9 mouse cellular contexts compared by ENCODE assay signal in the genomic region with DNA sequence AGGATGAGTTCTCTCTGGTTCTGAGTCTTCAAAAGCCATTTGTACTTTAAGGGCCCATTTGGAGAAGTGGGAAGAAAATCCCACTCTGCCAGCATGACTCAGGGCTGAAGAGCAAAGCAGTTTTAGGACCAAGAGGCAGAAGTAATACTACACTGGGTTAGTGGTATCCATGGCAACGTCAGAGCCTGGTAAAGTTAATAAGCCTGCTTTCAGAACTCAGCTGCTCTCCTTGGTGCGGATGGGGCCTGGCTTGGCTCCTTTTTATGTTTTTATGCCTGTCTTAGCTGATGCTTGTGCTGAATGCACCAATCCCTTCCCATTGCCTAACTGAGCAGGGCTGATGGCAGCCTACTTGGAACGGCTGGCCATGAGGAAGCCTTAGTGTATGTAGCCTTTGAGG.
DNase-seq lines count a peak whose midpoint lies in the region; ATAC-seq lines count a peak whose summit lies in the region.
"Had no signal": no experiment of that assay in that cellular context is flagged by ENCODE, and none has a peak within 500 bp of the region (broad histone marks: within the 10 kb centered on the region; RNA-seq: fewer than 3 reads in every experiment).

No protein-coding gene starts in this region.

- H3K4me1 ChIP-seq in embryonic facial prominence, embryonic 10.5 days: peaks cover 9% of the 10 kb centered on the region
- peaks cover 7% of the 10 kb centered on the region; the same call in 1 of the 2 replicates for H3K4me1 ChIP-seq in hindbrain, embryonic 16.5 days (ENCODE audit: control insufficient read depth, insufficient read depth, low read depth, low read length)
- peaks cover 6% of the 10 kb centered on the region for H3K4me1 ChIP-seq in limb, embryonic 15.5 days
- H3K4me1 ChIP-seq in liver, embryonic 12.5 days: no peaks in the 10 kb centered on the region

- no peaks in the 10 kb centered on the region for H3K9me3 ChIP-seq in embryonic facial prominence, embryonic 10.5 days
- no peaks in the 10 kb centered on the region for H3K9me3 ChIP-seq in hindbrain, embryonic 16.5 days (ENCODE audit: control insufficient read depth, low read length)
- no peaks in the 10 kb centered on the region for H3K9me3 ChIP-seq in limb, embryonic 15.5 days
- no peaks in the 10 kb centered on the region for H3K9me3 ChIP-seq in liver, embryonic 12.5 days (replicated peaks)
- H3K9me3 ChIP-seq: G1E had no signal

- DNase-seq in NIH3T3 (ENCODE audit: low read depth): peak; percentile 38
- peak; percentile 33 for DNase-seq in embryonic facial prominence, embryonic 10.5 days (ENCODE audit: low spot score)
- no peak for DNase-seq in ovary, postnatal 36 days (ENCODE audit: low spot score)
- DNase-seq in cerebellum, postnatal 36 days: no peak
- no peak for DNase-seq in cerebellum, adult 9-11 months

- ATAC-seq in hindbrain, embryonic 16.5 days: peak; percentile 86
- ATAC-seq in limb, embryonic 15.5 days (ENCODE audit: insufficient number of reproducible peaks, low FRiP score, low TSS enrichment, low read depth): peak; percentile 75
- ATAC-seq in liver, embryonic 12.5 days: no peak

- no peak overlapping the region for H3K27ac ChIP-seq in embryonic facial prominence, embryonic 10.5 days (replicated peaks)
- H3K27ac ChIP-seq in hindbrain, embryonic 16.5 days (ENCODE audit: low read depth, low read length): no peak overlapping the region
- no peak overlapping the region for H3K27ac ChIP-seq in limb, embryonic 15.5 days
- H3K27ac ChIP-seq in liver, embryonic 12.5 days: no peak overlapping the region

- no peak overlapping the region for H3K4me2 ChIP-seq in hindbrain, embryonic 16.5 days (ENCODE audit: low read length)
- H3K4me2 ChIP-seq in limb, embryonic 15.5 days: no peak overlapping the region
- no peak overlapping the region for H3K4me2 ChIP-seq in liver, embryonic 12.5 days

- 60% methylated on average over 3 of the region's 3 CpGs for WGBS in embryonic facial prominence, embryonic 10.5 days
- WGBS in hindbrain, embryonic 16.5 days: 25% methylated on average over 3 of the region's 3 CpGs
- WGBS in limb, embryonic 15.5 days: 17% methylated on average over 3 of the region's 3 CpGs
- WGBS in liver, embryonic 12.5 days (ENCODE audit: insufficient replicate concordance): 63% methylated on average over 3 of the region's 3 CpGs

- no peak overlapping the region for H3K9ac ChIP-seq in hindbrain, embryonic 16.5 days (ENCODE audit: low read depth, low read length)
- H3K9ac ChIP-seq in limb, embryonic 15.5 days: no peak overlapping the region
- no peak overlapping the region for H3K9ac ChIP-seq in liver, embryonic 12.5 days

- H3K4me3 ChIP-seq in embryonic facial prominence, embryonic 10.5 days: no peak overlapping the region
- H3K4me3 ChIP-seq in hindbrain, embryonic 16.5 days (ENCODE audit: low read length): no peak overlapping the region
- H3K4me3 ChIP-seq in limb, embryonic 15.5 days: no peak overlapping the region
- H3K4me3 ChIP-seq in liver, embryonic 12.5 days: no peak overlapping the region

- H3K27me3 ChIP-seq in embryonic facial prominence, embryonic 10.5 days (replicated peaks; ENCODE audit: low read depth, poor library complexity, severe bottlenecking): no peaks in the 10 kb centered on the region
- H3K27me3 ChIP-seq in hindbrain, embryonic 16.5 days (replicated peaks; ENCODE audit: control insufficient read depth, insufficient read depth, low read length): no peaks in the 10 kb centered on the region
- no peaks in the 10 kb centered on the region for H3K27me3 ChIP-seq in limb, embryonic 15.5 days
- no peaks in the 10 kb centered on the region for H3K27me3 ChIP-seq in liver, embryonic 12.5 days (replicated peaks)

- no peaks in the 10 kb centered on the region for H3K36me3 ChIP-seq in embryonic facial prominence, embryonic 10.5 days (replicated peaks)
- no peaks in the 10 kb centered on the region for H3K36me3 ChIP-seq in hindbrain, embryonic 16.5 days (ENCODE audit: control insufficient read depth, insufficient read depth, low read length)
- H3K36me3 ChIP-seq in limb, embryonic 15.5 days: no peaks in the 10 kb centered on the region
- no peaks in the 10 kb centered on the region for H3K36me3 ChIP-seq in liver, embryonic 12.5 days
- H3K36me3 ChIP-seq: G1E had no signal

Comparison
In these comparisons a context has a peak if more than half of its experiments do, and no peak if none do; other contexts are left out.
1. DNase-seq: peak in NIH3T3 (single experiment) and embryonic facial prominence, embryonic 10.5 days (single experiment); none in ovary, postnatal 36 days (single experiment), cerebellum, postnatal 36 days (0 of 2) and cerebellum, adult 9-11 months (single experiment).